Mouse (Mus musculus) spleen, adult 18-20 months (tissue): ENCODE measurements around the gene Sec22c.

Source experiments
- DNase-seq, 2 experiments: peaks; one replicate each; pipeline ENCODE4 v3.0.0; 2022; ENCODE audit warnings: mixed read lengths in 2 of 2

Sec22c gene

DNA sequence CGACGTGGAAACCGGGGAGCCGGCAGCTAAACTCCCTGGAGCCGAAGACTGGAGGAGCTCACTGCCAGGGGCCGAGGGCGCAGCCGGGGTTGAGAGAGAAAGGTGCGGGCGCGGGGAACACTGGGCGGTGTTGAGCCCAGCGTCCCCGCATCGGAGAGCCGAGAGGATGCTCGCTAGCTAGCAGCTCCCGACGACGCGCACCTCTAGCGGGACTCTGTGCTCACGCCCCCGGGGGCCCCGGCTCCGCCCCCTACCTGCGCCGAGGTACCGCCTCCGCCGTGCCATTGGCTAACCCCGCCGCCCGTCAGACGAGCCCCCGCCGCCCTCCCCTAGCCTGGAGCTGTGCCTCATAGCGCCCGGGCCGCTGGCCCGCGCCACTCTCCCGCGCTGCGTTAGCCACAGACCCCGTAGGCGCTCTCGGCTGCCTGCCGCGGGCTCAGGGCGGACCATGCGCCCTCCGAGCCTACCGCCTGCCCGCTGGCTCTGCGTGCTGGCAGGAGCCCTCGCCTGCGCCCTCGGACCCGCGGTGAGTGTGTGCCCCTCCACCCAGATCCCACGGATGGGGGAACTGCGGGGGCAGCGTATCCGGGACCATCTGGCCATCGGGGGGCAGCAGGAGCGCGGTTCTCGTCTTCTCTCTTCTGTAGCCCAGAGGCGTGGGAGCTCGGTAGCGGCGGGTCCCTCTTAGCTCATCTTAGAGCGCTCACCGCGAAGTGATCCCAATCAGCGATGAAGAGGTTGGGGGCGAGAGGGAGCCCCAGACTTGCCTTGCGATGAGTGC, 62.7 kb downstream of the Sec22c start, which contains the start of gene Vipr1:
TSS of gene Vipr1 (plus strand) at position 316 of the 781 bp plus-strand sequence.
- peak; percentile 67 to 74 for DNase-seq

DNA sequence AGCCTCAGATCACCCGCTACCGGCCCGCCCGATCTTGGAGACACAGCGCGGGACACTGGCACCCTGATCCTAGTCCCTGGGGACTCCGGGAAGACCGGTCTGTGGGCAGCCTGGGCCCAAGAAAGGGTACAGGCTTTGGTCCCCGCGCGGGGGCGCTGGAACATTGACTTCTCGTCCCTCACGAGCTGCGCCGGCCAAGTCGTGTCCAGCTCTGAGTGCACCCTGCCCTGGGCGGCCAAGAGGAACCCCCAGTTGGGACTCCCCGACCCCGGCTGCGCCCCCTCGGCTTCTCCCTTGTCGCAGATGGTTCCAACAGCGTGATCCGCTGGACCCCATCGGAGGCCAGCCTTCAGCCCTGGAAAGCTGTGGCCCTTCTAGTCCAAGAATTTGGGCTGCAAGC, 63.3 kb downstream of the Sec22c start, which contains the start of gene Lyzl4:
TSS of gene Lyzl4 (minus strand) at position 96 of the 400 bp plus-strand sequence.
- peak; percentile 56 to 72 for DNase-seq

DNA sequence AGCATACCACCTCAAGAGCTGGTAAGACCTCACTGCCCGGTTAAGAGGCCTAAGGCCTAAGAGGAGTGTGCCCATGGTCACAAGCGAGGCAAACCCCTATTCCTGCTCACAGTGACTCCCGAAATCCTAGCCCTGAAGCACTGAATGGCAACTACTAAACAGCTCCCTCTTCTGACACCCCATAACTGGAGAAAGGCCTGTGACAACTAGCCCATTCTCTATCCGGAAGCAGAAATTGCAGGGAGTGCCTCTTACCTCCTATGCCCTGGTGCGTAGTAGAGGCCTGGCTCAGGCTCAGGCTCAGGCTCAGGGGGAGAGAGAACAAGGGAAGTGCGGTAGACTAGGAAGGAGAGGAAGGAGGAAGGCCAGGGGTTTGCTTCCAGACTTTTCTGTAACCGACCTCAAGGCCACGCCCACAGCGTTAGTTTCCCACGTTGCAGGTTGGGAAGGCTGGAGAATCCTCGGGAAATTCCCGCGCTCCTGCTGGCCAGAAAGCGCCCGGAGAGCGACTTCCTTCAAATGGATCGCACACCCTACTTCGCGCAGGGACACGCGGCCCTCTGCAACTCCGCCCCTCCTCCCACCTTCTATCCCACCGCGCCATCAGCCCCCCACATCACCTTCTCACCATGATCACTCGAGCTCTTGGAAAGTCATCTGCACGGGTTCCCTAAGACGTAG, 63.9 kb downstream of the Sec22c start:
- no peak for DNase-seq

DNA sequence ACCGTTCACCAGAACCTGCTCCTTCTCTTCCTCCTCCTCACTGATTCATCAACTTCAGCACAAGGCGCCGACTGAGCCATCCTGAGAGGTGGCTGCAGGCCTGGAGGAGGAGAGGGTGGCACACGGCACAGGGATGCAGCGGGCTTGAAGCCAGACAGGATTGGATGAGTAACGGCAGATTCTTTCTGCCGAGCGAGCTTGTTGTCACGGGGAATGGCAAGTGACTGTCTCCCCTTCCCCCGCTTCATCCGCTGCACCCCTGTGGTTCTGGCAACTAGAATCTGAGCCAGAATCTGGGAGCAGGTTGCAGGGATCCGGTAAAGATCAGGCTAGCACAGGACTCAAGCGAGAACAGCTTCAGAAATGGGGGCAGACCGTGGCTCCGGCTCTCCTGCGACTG, 65.5 kb downstream of the Sec22c start:
- no peak for DNase-seq

DNA sequence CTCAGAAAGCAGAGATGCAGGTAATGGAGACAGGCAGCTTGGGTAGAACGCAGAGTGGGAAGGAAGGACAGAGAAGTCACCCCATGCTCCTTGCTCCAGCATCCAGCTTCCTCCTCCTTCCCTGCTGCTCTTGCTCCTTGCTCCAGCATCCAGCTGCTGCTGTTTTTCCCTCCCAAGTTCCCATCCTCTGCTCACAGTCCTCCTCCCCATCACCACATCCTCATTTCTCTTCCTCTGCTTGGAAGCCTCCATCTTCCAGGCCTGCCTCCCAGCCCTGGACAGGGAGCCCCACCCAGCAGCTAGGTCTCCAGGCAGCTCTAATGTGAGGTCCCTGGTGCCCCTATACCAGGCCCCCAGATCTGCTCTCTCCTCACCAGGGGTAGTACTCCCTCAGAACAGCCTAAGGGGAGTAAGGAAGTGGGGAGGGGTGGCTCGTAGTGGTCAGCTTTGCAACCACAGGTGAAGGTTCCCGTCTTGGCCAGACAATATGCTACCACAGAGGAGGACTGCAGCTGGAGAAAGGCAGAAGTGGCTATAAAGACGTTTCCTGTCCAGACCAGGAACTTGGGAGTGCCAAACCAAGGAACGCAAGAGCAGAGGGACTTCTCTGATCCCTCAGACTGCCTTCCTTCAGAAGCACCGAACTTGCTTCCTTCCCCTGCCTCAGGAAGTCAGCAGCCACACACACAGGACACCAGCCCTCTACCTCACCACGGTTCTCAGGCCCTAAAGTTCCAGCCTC, 69.3 kb downstream of the Sec22c start:
- DNase-seq = no peak

DNA sequence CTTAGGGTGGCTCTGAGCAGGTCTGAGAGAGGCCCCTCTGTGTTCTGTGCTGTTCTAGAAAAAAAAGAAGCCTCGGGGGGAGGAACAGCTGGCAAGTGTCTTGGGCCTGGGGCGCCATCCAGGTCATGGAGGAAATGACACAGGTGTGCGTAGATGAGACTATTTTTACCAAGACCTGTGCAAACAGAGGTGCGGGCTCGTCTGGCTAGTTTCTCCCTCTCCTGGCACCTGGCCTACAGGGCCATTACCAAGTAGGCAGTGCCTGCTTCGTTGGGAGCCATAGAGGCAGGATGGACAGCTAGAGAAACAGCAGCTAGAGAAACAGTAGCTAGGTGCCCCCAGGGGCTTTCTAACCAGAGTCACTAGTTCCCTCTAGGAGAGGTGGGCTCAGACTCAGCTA, 72.0 kb downstream of the Sec22c start:
- no peak for DNase-seq

DNA sequence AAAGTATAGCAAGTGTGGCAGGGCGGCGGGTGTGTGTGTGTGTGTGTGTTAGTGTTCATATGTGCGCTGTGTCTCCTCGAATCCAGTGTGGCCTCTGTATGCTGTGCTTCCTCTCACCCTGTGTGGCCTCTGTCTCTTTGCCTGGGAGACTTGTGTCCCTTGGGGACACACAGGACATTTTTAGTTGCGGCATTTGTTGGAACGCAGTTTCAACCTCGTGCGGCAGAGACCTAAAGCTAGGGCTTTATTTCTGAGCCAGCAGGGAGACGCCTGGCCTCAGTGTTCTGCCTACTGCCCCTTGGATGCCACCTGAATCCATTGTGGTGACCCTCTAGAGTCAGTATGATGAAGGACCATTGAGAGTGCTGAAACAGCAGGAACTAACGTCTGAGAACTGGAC, 72.4 kb downstream of the Sec22c start:
- DNase-seq = no peak

DNA sequence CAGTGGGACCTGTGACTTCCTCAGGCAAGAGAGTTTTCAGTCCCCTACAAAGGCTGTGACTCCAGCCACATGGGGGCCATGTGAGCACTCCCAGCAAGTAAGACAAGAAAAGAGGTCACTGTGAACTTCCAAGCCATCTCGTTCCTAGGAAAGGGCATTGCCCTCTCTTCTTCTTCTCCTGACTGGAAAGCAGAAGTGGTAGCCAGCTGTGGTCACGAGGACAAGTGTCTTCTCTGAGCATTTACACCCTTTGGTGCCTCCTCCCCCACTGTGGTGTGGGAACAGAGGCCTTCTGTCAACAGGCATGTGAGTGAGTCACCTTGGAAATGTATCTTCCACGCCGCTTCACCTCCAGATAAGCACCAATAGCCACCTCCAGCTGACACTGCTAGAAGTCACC, 73.3 kb downstream of the Sec22c start:
- DNase-seq = no peak

DNA sequence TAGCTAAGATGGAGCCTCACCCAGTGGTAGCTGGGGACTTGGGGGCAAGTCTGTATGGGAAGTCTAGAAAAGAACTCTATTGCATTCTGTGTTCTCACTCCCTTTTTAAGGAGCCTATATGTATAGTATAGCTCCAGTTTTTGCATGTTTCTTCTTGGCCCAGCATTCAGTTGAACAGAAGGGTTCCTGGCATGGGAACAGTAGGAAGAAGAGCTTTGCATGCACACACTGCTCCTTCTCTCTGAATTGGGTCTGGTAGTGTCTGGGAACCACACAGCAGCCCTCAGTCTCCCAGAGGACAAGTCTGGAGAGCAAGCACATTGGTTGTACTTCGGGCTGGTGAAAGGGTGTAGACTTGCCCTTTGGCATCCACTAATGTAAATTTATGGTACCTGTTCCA, 74.7 kb downstream of the Sec22c start:
- no peak for DNase-seq
